Comparison of ENCODE assay signal across 9 mouse cellular contexts in genomic region chr14:47004161-47004560, GRCm38 (mm10).
DNase-seq lines count a peak whose midpoint lies in the region; ATAC-seq and TF ChIP-seq lines count a peak whose summit lies in the region.
"Had no signal": no experiment of that assay in that cellular context is flagged by ENCODE, and none has a peak within 500 bp of the region (broad histone marks: within the 10 kb centered on the region; RNA-seq: fewer than 3 reads in every experiment).

No protein-coding gene starts in this region.

- H3K9me3 ChIP-seq in ES-E14 (ENCODE audit: control insufficient read depth, insufficient read depth, low read depth, low read length), result no peaks in the 10 kb centered on the region
- H3K9me3 ChIP-seq in neural tube, embryonic 15.5 days (replicated peaks), result no peaks in the 10 kb centered on the region
- H3K9me3 ChIP-seq: limb, embryonic 12.5 days had no signal

- 4% methylated on average over 3 of the region's 3 CpGs for WGBS in bone marrow, adult 2 months
- WGBS in neural tube, embryonic 15.5 days, result 28% methylated on average over 3 of the region's 3 CpGs

- in situ Hi-C loops in ES-E14 (cut with MboI; ENCODE audit: low sequenced_read_pairs in 2 of 2, unreplicated experiment in 2 of 2), result no loop called here

- peak; percentile 58 for DNase-seq in layer of hippocampus, adult 11-12 months (ENCODE audit: low spot score)
- DNase-seq in layer of hippocampus, adult 9-10 months (ENCODE audit: low spot score), result no peak
- peak; percentile 31 for DNase-seq in ES-E14 (ENCODE audit: low read depth, low spot score)
- peak; percentile 33 for DNase-seq in kidney, postnatal 14 days
- no peak for DNase-seq in frontal cortex, postnatal 14 days (ENCODE audit: low spot score in 2 of 2)

- no peak overlapping the region for H3K4me3 ChIP-seq in ES-E14 (ENCODE audit: insufficient read depth in 1 of 2, low read depth in 1 of 2, low read length in 2 of 2, poor library complexity in 1 of 2, severe bottlenecking in 1 of 2)
- H3K4me3 ChIP-seq in bone marrow, adult 2 months (replicated peaks; ENCODE audit: control insufficient read depth, low read depth, low read length), result no peak overlapping the region
- H3K4me3 ChIP-seq in neural tube, embryonic 15.5 days (replicated peaks), result no peak overlapping the region
- H3K4me3 ChIP-seq: erythroblast, embryonic 14.5 days; limb, embryonic 12.5 days had no signal

- no peaks in the 10 kb centered on the region for H3K4me1 ChIP-seq in ES-E14 (ENCODE audit: control insufficient read depth in 2 of 2, insufficient read depth in 2 of 2, low read length in 2 of 2, poor library complexity in 1 of 2)
- H3K4me1 ChIP-seq in bone marrow, adult 2 months (ENCODE audit: control insufficient read depth, insufficient read depth, low read length), result no peaks in the 10 kb centered on the region
- peaks cover 6% of the 10 kb centered on the region; the same call in 1 of the 2 replicates for H3K4me1 ChIP-seq in neural tube, embryonic 15.5 days

- no peak overlapping the region for H3K4me2 ChIP-seq in neural tube, embryonic 15.5 days
- H3K4me2 ChIP-seq: limb, embryonic 12.5 days had no signal

- TF ChIP-seq POLR2A in bone marrow, adult 2 months (IDR thresholded peaks at IDR 0.05; ENCODE audit: borderline replicate concordance, control insufficient read depth, low read depth, low read length), result no peak

- H3K27me3 ChIP-seq in neural tube, embryonic 15.5 days (replicated peaks), result no peaks in the 10 kb centered on the region
- H3K27me3 ChIP-seq: limb, embryonic 12.5 days had no signal

- no peak for ATAC-seq in neural tube, embryonic 15.5 days (ENCODE audit: low FRiP score)

- no peak overlapping the region for H3K9ac ChIP-seq in ES-E14 (ENCODE audit: insufficient read depth, low read depth, low read length, poor library complexity, severe bottlenecking)
- H3K9ac ChIP-seq in neural tube, embryonic 15.5 days (replicated peaks), result no peak overlapping the region
- H3K9ac ChIP-seq: limb, embryonic 12.5 days had no signal

- no peaks in the 10 kb centered on the region for H3K36me3 ChIP-seq in ES-E14 (ENCODE audit: control insufficient read depth, insufficient read depth, low read length, poor library complexity, severe bottlenecking)
- no peaks in the 10 kb centered on the region for H3K36me3 ChIP-seq in neural tube, embryonic 15.5 days
- H3K36me3 ChIP-seq: limb, embryonic 12.5 days had no signal

- H3K27ac ChIP-seq in ES-E14 (ENCODE audit: insufficient read depth, low read depth, low read length, poor library complexity, severe bottlenecking), result no peak overlapping the region
- H3K27ac ChIP-seq in bone marrow, adult 2 months (ENCODE audit: control insufficient read depth, insufficient read depth, low read depth, low read length, poor library complexity), result no peak overlapping the region
- no peak overlapping the region for H3K27ac ChIP-seq in neural tube, embryonic 15.5 days (replicated peaks)
- H3K27ac ChIP-seq: limb, embryonic 12.5 days had no signal

- peak; percentile 24; the same call in 1 of the 2 replicates for TF ChIP-seq CTCF in bone marrow, adult 2 months (IDR thresholded peaks at IDR 0.05; ENCODE audit: control insufficient read depth, insufficient read depth, low read length)

TF ChIP-seq in ES-E14, 5 proteins besides CTCF, POLR2A, EP300 and RAD21:
- TF ChIP-seq ZNF384 (IDR thresholded peaks at IDR 0.05; ENCODE audit: low read depth, low read length) (no peak), ZC3H11A (IDR thresholded peaks at IDR 0.05; ENCODE audit: borderline replicate concordance, low read depth, low read length) (peak; percentile 33; the same call in 1 of the 2 replicates), CHD2 (IDR thresholded peaks at IDR 0.05; ENCODE audit: low read depth, low read length) (no peak), MAFK (IDR thresholded peaks at IDR 0.05; ENCODE audit: insufficient read depth, low read depth, low read length) (no peak), HCFC1 (IDR thresholded peaks at IDR 0.05; ENCODE audit: borderline replicate concordance, insufficient read depth, low read length) (no peak)

Comparison
In these comparisons a context has a peak if more than half of its experiments do, and no peak if none do; other contexts are left out.
1. DNase-seq: peak in layer of hippocampus, adult 11-12 months (single experiment), ES-E14 (single experiment) and kidney, postnatal 14 days (single experiment); none in layer of hippocampus, adult 9-10 months (single experiment) and frontal cortex, postnatal 14 days (0 of 2).